Comparison of ENCODE assay signal across 11 mouse cellular contexts in the genomic region with DNA sequence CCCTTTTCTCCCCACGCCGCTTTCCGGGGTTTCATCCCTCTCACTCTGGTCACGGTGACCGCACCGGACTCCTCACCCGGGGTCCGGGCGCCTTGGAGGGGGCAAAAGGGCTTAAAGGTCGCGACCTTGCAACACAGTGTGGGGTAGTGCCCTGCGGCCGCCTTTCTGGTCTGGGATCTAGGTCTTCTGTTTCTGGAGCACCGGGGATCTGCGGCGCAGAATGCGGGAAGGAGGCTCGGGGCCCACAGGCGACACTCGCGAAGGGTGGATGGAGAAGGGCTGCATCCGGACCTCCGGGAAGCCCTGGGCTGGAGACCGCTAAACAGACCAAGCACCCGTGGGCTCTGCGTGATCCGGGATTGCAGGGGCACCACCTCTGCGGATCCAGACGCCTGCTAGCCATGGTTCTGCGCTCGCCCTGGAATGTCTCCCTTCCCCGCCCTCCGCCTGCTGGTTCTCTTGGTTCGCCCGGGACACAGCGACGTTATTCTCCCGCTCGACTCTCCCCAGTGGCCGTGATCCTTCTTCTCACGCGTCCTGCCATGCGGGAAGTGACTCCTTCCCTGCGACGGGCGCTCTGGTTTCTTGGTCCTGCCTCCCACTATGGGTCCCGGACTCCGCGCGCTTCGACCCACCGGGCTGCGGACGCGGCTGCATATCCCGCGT. TPM values are rescaled to one million over a fixed set of nuclear protein-coding genes. Genes with fewer than 3 reads are reported as not detected.
DNase-seq lines count a peak whose midpoint lies in the region; ATAC-seq and TF ChIP-seq lines count a peak whose summit lies in the region.
"Had no signal": no experiment of that assay in that cellular context is flagged by ENCODE, and none has a peak within 500 bp of the region (broad histone marks: within the 10 kb centered on the region; RNA-seq: fewer than 3 reads in every experiment).

No protein-coding gene starts in this region.

- no peaks in the 10 kb centered on the region for H3K9me3 ChIP-seq in kidney, embryonic 14.5 days (ENCODE audit: control insufficient read depth, low read length)
- no peaks in the 10 kb centered on the region for H3K9me3 ChIP-seq in embryonic facial prominence, embryonic 15.5 days (replicated peaks)

- peaks cover 8% of the 10 kb centered on the region; the same call in 1 of the 2 replicates for H3K4me1 ChIP-seq in kidney, embryonic 14.5 days (ENCODE audit: control insufficient read depth, insufficient read depth, low read length)
- H3K4me1 ChIP-seq in kidney, adult 2 months (ENCODE audit: control insufficient read depth, insufficient read depth, low read length), result no peaks in the 10 kb centered on the region
- H3K4me1 ChIP-seq in embryonic facial prominence, embryonic 15.5 days, result peaks cover 30% of the 10 kb centered on the region

- no peaks in the 10 kb centered on the region for H3K36me3 ChIP-seq in kidney, embryonic 14.5 days (ENCODE audit: control insufficient read depth, insufficient read depth, low read length)
- H3K36me3 ChIP-seq in kidney, adult 2 months (ENCODE audit: control insufficient read depth, insufficient read depth, low read length), result no peaks in the 10 kb centered on the region
- no peaks in the 10 kb centered on the region for H3K36me3 ChIP-seq in embryonic facial prominence, embryonic 15.5 days

- H3K4me2 ChIP-seq in kidney, embryonic 14.5 days (replicated peaks; ENCODE audit: low read depth, low read length), result 0 out of 2 replicates have a peak overlapping the region, but pooled peaks have one; percentile 32
- H3K4me2 ChIP-seq in embryonic facial prominence, embryonic 15.5 days (replicated peaks), result peak overlapping the region; percentile 38

- H3K9ac ChIP-seq in kidney, embryonic 14.5 days (ENCODE audit: low read depth, low read length), result no peak overlapping the region
- H3K9ac ChIP-seq in embryonic facial prominence, embryonic 15.5 days, result no peak overlapping the region

- no peak for TF ChIP-seq POLR2A in kidney, adult 2 months (IDR thresholded peaks at IDR 0.05; ENCODE audit: low read depth, low read length)

- WGBS in kidney, embryonic 14.5 days, result 1% methylated on average over 57 of the region's 57 CpGs
- WGBS in kidney, adult 2 months, result 2% methylated on average over 57 of the region's 57 CpGs
- WGBS in embryonic facial prominence, embryonic 15.5 days, result 1% methylated on average over 57 of the region's 57 CpGs

- TF ChIP-seq CTCF in kidney, adult 2 months (conservative IDR thresholded peaks at IDR 0.05; ENCODE audit: insufficient read depth, insufficient read length, low read depth, low read length), result no peak

- no peak overlapping the region for H3K27ac ChIP-seq in kidney, embryonic 14.5 days (ENCODE audit: low read depth, low read length)
- no peak overlapping the region for H3K27ac ChIP-seq in kidney, adult 2 months (ENCODE audit: insufficient read depth, low read depth, low read length)
- no peak overlapping the region for H3K27ac ChIP-seq in embryonic facial prominence, embryonic 15.5 days (replicated peaks)

- ATAC-seq in kidney, embryonic 14.5 days (ENCODE audit: low FRiP score, low TSS enrichment), result no peak
- no peak for ATAC-seq in embryonic facial prominence, embryonic 15.5 days (ENCODE audit: insufficient number of reproducible peaks, low FRiP score, low TSS enrichment, low read depth)
- ATAC-seq: Patski had no signal

- H3K27me3 ChIP-seq in kidney, embryonic 14.5 days (ENCODE audit: control insufficient read depth, insufficient read depth, low read length), result peaks cover 95% of the 10 kb centered on the region
- H3K27me3 ChIP-seq in kidney, adult 2 months (replicated peaks; ENCODE audit: control insufficient read depth, insufficient read depth, low read length), result peaks cover 8% of the 10 kb centered on the region
- H3K27me3 ChIP-seq in embryonic facial prominence, embryonic 15.5 days, result peaks cover 97% of the 10 kb centered on the region

- peak overlapping the region; percentile 17 for H3K4me3 ChIP-seq in kidney, embryonic 14.5 days (ENCODE audit: low read length)
- H3K4me3 ChIP-seq in kidney, adult 2 months (ENCODE audit: insufficient read depth, low read depth, low read length), result no peak overlapping the region
- peak overlapping the region; percentile 21 for H3K4me3 ChIP-seq in embryonic facial prominence, embryonic 15.5 days (replicated peaks)

- no peak for DNase-seq in kidney, adult 2 months
- DNase-seq in ZHBTc4 (ENCODE audit: low read depth, low spot score), result peak; percentile 64
- peak; percentile 68 for DNase-seq in neural tube, embryonic 10.5 days (ENCODE audit: extremely low spot score, low spot score)
- no peak for DNase-seq in cerebellum, postnatal 14 days
- no peak for DNase-seq in adrenal gland, postnatal 25 days
- DNase-seq: kidney, adult 18-20 months; right cerebral cortex, postnatal 25 days had no signal

RNA-seq across cellular contexts. Expression of gene Hmx1, which starts 8.2 kb away (rescaled TPM):
- not detected in 2 replicates for polyA plus RNA-seq in kidney, embryonic 14.5 days (2014; fragmentation: Nextera tagmentation; extraction: Ambion mirVana)
- polyA plus RNA-seq in kidney, adult 2 months (2012; rRNA removed), result 0.19 TPM in 1 of 2 replicates, not detected in the other
- 1.2 and 1.7 TPM in 2 replicates for polyA plus RNA-seq in embryonic facial prominence, embryonic 15.5 days (2015; fragmentation: Nextera tagmentation; extraction: Ambion mirVana)
- not detected in 2 replicates for total RNA-seq in adrenal gland, postnatal 25 days (2021)
- total RNA-seq: left cerebral cortex, postnatal 14 days had no signal
- polyA plus RNA-seq: Patski had no signal

Comparison
In these comparisons a context has a peak if more than half of its experiments do, and no peak if none do; other contexts are left out.
1. DNase-seq: peak in ZHBTc4 (single experiment) and neural tube, embryonic 10.5 days (single experiment); none in kidney, adult 2 months (single experiment), cerebellum, postnatal 14 days (0 of 2) and adrenal gland, postnatal 25 days (single experiment).